Mouse (Mus musculus): ENCODE data around the gene Bri3bp. TPM values are rescaled to one million over a fixed set of nuclear protein-coding genes. Genes with fewer than 3 reads are reported as not detected.
A peak's percentile ranks its signal among the peaks of the same experiment; 100 is the strongest.
"Not testable (repeated sequence)": the region's sequence is repeated elsewhere in the genome, so short reads cannot be mapped to it uniquely, and the experiment has no call there.

Gene Bri3bp
- 10 to 100 TPM; 81.0 to 85.6 TPM for total RNA-seq (2021)
- long read RNA-seq, experiment 1, full-length matches to known transcripts, result 20 of 38 reads
- long read RNA-seq, experiment 1, partial matches to known transcripts, result 0 of 38 reads
- long read RNA-seq, experiment 1, other reads (novel, unspliced or antisense), result 18 of 38 reads
- long read RNA-seq, experiment 2, full-length matches to known transcripts, result 20 of 36 reads
- long read RNA-seq, experiment 2, partial matches to known transcripts, result 1 of 36 reads
- long read RNA-seq, experiment 2, other reads (novel, unspliced or antisense), result 15 of 36 reads

DNA sequence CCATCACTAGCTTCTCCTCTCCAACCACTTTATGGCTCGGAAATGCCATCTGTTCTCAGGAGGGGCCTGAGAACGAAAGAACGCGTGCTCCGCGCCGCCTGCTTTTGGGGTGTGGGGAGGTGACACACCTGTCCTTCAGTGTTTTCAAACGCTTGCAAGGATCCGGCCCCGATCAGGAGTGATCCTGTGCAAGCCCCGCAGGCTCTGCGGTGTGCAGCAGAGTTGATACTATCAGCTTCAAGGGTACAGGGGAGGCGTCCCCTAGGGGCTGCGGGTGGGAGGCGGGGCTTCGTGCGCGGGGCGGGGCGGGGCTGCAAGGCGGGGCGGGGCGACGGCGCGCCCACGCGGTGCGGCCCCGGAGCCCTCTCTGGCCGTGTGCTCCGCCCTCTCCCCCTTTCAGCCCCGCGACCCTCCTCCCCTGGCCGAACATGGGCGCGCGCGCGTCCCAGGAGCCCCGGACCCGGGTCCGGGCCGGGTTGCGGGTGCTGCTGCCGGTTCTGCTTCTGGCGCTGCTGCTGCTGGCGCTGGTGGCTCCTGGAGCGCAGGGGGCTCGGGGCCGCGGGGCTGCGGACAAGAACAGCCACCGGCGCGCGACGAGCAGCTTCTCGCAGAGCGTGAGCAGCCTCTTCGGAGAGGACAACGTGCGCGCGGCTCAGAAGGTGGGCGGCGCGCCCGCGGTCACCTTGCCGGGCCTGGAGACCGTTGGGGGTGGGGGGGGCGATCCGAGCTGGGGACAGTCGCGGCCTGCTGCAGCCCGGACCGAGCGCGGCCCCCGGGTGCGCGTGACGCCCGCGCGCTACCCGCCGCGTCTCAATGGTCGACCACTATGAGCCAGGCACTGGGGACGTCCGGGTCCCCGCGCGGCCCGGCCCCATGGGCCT is at the start of gene Bri3bp:
Gene Bri3bp (plus strand): TSS at position 335 of the 881 bp plus-strand sequence.
- intact Hi-C loops (cut with DNase I), result no loop called here
- DNase-seq (ENCODE audit: low spot score in 2 of 2), result peak; percentile 27 to 48

DNA sequence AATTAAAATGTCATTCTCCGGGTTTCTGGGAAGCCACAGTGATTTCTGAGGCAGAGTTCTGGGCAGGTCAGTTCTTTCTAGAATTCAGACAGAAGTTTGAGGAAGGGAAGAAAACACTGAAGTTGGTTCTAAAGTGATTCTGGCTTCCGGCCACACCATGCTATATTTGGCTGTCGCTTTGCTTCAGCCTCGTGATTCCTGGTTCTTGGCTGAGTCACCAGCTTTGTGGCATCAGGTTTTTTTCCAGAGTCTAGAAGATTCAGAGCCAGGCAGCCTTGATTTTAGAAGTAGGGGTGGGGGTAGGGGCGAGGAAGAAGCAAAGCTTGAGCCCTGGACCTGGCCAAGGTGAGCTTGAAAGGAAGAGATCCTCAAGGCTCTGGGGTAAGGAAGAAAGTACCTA is 49.8 kb upstream of the Bri3bp start:
- intact Hi-C loops (cut with DNase I), result no loop called here
- peak; percentile 89 to 95 for DNase-seq (ENCODE audit: low spot score in 2 of 2)

DNA sequence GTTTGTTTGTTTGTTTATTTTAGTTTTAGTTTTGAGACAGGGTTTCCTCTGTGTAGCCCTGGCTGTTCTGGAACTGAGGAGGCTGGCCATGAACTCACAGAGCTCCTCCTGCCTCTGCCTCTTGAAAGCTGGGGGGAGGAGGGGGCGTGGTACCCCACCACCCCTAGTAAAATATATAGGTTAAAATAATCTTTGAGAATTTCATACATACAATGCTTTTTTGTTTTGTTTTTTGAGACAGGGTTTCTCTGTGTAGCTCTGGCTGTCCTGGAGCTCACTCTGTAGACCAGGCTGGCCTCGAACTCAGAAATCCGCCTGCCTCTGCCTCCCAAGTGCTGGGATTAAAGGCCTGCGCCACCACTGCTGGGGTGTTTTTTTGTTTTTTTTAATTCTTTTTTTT is 49.2 kb upstream of the Bri3bp start:
- DNase-seq (ENCODE audit: low spot score in 2 of 2); intact Hi-C loops (cut with DNase I): not testable (repeated sequence)

DNA sequence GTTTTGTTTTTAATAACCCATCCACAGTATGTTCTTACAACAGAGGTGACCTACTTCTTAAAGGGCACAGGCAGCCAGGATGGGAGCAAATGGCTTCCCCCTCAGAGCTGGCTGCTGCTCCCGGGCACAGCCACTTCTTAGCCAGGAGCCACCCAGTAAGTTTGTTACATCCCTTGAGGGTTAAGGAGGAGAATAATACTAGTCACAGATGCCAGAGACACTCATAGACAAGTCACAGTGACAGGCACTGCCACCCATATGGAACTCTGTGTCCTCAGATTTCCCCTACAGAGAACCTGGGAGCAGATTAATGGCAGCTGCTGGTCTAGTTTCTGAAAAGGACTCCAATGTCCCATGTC is 48.8 kb upstream of the Bri3bp start:
- intact Hi-C loops (cut with DNase I), result no loop called here
- no peak for DNase-seq (ENCODE audit: low spot score in 2 of 2)

DNA sequence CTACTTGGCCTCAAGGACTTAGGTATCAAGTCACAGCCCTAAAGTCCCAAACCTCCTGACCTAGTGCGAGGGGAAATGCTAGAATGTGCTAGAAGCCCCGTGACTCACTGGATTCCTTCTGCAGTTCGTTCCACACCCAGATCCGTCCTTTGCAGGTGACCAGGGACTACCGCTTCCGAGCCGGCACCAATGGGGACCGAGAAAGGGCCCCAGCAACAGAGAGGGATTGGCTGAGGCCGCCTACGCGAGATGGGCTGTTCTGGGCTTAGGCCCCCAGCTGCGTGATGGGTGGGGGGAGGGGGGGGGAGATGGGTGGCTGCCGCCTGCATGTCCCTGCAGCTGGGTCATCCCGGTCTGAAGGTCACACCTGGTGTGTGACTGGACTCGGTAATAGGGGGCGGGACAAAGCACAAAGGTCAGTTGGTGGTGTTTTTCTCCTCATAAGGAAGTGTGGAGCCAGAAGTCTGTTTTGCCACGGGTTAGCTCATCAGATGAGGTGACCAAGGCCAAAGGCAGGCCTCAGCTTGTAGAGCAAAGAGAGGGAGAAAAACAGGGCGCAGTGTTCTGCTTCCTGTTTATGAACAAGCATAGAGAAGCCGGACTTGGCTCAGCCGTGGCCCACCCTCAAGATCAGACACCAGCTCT is 48.3 kb upstream of the Bri3bp start:
- intact Hi-C loops (cut with DNase I), result no loop called here
- peak; percentile 97 to 98 for DNase-seq (ENCODE audit: low spot score in 2 of 2)

DNA sequence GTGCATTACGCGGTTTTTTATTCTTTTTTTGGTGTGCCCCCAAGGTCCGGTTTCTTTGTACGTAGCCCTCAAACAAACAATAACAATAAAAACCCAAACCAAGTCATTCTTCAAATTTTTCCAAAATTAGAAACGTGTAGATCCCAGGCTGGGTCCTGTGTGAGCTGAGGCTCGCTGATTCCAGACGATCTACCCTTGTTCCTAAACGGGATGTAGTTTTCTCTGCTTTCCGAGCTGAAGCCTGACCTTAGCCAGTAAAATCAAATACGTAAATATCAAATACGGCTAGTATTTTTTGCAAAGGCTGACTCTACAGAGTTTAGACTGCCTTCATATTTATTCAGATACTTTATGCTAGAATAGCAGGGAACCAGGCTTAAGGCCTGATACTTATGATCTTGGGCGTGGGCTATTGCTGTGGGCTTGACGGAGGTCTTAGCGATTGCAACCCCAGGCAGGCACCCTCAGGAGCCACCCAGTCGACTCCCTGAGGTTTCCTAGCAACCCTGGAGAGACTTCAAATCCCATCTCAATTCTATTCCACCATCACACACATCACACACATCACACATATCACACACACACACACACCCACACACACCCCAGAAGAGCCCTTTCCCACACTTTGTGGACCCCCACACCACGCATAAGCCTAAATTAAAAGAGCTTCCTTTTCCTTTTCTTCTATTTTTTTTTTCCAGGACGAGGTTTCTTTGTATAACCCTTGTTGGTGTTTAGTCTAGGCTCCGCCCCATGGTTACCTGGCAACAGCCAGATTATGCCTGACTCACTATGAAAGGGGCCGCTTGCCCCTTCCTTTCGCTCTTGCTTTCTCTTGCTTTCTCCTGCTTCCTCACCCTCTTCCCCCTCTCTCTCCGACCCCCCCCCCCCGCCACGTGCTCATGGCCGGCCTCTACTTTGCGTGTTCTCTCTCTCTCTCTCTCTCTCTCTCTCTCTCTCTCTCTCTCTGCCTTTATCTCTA is 47.5 kb upstream of the Bri3bp start:
- DNase-seq (ENCODE audit: low spot score in 2 of 2), result peak; percentile 73 to 87
- intact Hi-C loops (cut with DNase I), result no loop called here

DNA sequence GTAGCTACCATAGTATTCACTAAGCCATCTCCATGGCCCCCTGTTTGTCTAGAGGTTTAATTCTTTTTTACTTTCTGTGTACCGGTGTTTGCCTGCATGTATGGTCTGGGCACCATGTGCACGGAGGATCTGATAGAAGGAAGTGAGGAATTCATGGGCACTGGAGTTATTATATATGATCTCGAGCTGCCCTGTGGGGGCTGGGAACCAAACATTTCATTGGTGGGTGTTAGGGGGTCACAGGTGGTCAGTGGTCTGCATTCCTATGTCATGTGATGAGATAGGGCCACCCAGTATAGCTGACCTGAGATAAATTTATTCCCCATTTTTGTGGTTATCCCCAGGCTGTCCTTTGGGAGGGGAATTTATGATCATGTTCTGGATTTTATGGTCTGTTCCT is 46.4 kb upstream of the Bri3bp start:
- intact Hi-C loops (cut with DNase I), result no loop called here
- no peak for DNase-seq (ENCODE audit: low spot score in 2 of 2)

DNA sequence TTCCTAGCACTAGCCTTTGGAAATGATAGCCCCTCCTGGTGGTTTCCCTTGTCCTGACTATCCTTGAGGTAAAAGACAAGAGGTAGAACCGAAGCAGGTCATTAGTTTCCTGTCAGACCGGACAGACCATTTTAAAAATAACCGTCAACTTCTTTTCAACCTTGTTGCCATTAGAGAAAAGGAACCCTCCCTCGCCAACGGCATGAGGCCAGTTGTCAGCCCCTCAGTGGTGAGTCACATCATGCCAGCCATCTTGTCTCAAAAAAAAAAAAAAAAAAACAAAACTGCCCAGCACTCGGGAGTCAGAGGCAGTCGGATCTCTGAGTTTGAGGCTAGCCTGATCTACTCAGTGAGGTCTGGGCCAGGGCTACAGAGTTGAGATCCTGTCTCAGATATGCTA is 40.5 kb upstream of the Bri3bp start:
- intact Hi-C loops (cut with DNase I), result no loop called here
- DNase-seq (ENCODE audit: low spot score in 2 of 2), result no peak

DNA sequence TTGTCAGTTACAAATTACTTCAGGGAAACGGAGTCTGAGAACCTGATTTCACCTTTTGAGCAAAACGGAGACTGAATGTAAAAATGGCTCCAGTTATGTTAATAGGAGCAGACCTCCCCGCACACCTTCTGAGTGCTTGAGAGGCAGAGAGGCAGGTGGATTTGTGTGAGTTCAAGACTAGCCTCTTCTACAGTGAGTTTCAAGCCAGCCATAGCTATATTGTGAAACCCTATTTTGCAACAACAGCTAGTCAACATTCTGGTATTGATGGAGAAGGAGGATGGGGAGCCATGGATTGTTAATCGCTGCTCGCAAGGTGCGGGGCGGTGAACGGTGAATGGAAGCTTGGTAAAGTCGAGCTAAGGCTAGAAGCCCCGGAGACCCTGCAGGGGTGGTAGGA is 38.9 kb upstream of the Bri3bp start:
- intact Hi-C loops (cut with DNase I), result no loop called here
- no peak for DNase-seq (ENCODE audit: low spot score in 2 of 2)

DNA sequence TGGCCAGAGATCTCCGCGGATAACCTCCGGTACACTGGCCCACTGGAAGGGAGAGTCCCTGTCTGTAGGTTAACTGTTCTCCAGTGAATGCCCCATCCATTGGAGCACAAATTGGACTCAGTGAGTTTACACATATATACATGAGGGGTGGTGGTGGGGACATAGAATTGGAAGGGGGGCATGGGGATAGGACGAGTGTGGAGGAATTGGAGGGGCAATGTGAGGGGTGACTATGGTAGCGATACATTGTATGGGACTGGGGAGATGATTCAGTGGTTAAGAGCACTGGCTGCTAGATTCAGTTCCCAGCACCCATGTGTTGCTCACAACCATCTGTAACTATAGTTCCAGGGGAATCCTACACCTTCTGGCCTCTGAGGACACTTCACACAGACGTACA is 38.4 kb upstream of the Bri3bp start:
- DNase-seq (ENCODE audit: low spot score in 2 of 2), result no peak
- intact Hi-C loops (cut with DNase I), result no loop called here

DNA sequence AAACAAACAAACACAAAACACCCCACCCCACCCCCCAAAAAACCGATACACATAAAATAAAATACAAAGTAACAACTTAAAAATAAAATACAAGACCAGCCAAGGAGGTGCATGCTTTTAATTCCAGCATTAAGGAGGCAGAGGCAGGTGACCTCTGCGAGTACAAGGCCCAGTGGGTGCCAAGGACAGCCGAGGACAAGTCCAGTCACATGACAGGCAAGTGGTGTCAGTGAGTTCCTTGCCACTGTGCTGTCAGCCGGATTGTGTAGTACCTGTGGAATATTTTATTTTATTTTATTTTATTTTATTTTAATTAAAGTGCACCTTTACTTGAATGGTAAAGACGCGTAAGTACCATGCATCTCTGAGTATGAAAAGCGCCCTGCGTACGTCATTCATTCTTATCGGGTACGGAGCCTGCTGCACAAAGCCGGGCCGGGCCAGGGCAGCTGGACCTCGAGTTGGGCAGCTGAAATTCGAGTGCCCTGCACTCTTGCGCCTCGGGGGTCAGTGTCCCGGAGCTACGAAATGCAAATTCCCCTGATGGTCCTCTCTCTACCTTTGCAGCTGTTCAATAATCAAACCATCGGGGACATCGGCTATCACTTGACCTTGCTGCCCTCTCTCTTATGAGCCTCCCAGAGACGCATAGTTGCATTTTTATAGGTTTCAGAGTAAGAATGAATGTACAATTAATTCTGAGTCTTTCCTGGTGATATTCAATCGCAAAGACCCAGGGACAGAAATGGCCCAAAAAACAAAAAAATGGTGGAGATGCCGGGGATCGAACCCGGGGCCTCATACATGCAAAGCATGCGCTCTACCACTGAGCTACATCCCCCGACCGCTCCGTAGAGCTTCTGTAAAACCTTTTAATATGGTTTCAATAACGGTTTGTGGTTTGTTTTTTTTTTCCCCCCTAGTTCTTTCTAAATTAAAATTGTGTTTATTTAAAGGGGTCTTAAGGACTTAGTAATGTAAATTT is 37.6 kb upstream of the Bri3bp start:
- intact Hi-C loops (cut with DNase I), result no loop called here

DNA sequence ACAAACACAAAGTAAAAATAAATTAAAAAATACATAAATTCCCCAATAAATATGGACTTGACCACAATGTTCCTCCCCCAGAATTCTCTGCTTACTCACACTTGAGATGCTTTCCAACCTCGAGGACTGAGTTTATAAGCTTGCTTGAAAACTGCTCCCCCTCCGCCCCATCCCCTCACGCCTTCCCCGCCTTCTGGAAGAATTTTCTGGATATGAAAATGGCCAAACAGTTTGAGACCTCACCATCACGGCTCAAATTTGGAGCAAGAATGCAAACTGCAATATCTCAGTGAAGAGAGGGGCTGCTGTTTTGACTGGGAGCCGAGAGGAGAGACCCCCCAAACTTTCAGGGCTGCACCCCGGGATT is 36.8 kb upstream of the Bri3bp start:
- no peak for DNase-seq (ENCODE audit: low spot score in 2 of 2)
- intact Hi-C loops (cut with DNase I), result no loop called here

More for the DNA sequence above, 37.6 kb upstream of the Bri3bp start:
- peak; percentile 63 to 83 for DNase-seq (ENCODE audit: low spot score in 2 of 2)

DNA sequence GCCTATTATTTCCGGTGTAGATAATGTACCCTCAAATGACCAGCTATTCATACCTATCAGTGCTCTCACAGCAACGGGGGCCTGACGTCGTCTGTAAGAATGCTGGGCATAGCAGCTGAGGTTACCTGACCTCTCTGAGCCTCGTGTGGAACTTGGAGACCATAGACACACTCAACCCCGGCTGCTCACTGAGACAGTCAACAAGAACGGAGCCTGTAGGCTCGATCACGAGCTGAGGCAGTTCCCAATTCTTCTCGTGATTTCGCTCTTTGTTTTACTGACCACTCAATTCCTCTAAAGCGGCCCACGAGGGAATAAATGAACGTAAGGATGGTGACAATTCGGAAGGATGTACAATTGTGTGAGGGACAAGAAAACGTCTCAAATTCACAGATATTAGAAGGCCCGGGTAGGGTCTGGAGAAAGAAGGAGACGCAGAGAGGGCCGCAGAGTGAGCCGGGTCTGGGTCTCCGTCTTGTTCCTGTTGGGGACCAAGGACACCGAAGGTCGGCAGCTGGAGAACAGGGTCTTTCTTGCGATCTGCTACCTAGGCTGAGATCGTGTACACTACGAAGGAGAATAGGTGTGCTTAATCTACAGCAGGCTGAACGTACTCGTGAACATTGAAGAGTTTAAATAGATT is 36.3 kb upstream of the Bri3bp start:
- DNase-seq (ENCODE audit: low spot score in 2 of 2), result peak; percentile 62 to 64
- intact Hi-C loops (cut with DNase I), result no loop called here

DNA sequence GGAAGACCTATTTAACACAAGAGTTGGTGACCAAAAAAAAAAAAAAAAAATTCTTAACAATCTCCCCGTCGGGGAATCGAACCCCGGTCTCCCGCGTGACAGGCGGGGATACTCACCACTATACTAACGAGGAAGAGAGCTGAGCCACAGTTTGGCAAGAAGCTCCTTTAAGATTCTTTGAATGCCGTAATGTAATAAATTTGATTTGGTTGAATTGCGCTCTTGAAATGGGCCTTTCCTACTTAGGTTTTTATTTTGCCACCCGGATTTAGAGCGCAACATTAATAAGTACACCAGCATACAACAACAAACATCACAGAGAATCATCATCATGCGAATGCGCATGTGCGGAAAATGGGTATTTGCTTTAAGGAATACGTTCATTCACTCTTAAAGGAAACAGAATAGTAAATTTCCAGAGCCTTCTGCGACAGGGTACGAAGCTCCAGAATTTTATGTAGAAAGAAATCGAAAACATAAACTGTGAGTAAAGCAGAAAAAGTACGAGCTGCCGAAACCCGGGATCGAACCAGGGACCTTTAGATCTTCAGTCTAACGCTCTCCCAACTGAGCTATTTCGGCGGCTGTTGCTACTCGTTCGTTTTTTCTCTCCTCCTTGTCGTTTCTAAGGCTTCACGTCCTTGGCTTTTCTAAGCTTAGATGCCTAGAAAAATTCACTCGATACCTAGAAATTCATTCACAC is 35.7 kb upstream of the Bri3bp start:
- intact Hi-C loops (cut with DNase I), result no loop called here
- peak; percentile 89 to 94 for DNase-seq (ENCODE audit: low spot score in 2 of 2)

DNA sequence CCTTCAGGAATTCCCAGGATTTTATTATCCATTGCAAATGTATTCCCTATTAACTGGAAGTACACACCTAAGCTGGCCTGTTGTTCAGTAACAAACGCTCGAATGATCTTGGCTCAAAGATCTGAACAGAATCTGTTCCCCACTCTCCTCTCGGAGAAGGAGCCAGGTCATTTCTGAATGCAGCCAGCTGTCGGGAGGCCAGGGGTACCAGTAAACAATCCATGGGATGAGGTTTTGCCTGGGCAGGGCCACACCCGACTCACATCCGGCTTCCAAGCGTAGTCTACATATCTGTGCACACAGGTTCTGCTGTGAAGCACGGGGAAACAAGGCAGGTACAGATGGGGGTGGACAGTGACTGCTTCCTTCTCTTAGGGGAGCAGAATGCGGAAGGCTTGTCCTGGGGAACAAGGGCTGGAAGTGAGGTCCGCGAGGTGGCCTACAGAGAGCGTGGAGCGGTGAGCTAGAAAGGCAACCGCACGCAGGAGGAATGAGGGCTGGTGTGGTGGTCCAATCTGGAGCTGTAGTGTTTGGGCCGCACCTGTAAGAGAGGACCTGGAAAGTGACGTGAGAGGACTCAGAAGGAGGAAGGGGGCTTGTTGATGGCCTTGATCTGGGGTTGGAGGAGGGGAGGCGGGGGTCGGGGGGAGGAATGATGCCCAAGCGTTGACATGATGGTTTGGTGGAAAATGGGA is 34.9 kb upstream of the Bri3bp start:
- DNase-seq (ENCODE audit: low spot score in 2 of 2), result peak; percentile 45 to 56
- intact Hi-C loops (cut with DNase I), result no loop called here

DNA sequence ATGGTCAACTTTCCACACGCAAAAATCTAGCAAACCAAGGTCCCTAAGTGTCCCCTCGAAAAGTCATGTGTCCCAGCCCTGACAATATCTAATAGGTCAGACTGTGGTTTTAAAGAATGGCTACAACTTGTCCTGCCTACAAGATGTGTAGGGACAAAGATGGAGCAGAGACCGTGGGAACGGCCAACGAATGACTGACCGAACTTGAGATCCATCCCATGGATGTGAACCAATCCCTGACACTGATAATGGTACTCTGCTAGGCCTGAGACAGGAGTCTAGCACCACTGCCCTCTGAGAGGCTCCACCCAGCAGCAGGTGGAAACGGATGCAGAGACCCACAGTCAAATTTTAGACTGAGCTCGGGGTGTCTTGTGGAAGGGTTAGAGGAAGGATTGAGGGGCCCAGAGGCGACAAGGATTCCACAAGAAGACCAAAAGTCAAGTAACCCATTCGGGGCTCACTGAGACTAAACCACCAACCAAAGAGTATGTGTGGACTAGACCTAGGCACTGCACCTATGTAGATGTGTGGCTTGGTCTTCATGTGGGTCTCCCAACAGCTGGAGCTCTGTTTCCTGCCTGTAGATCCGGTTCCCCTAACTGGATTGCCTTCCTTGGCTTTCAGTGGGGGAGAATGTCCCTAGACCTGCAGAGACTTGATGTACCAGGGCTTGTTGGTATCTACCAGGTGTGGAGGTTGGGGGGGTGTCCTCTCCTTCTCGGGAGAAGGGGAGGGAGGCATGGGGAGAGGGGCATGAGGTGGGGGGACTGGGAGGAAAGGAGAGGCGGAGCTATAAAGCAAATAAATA is 34.1 kb upstream of the Bri3bp start:
- DNase-seq (ENCODE audit: low spot score in 2 of 2), result no peak
- intact Hi-C loops (cut with DNase I), result no loop called here

Measured in left cerebral cortex, postnatal 14 days (tissue).